Mouse (Mus musculus): ENCODE measurements around the gene Mlf2.

Mlf2 gene

GRCm38 (mm10) chr6:124913214-124913613 is 18.0 kb upstream of the Mlf2 start:
- no peak for DNase-seq

- no peak for DNase-seq
Measured at GRCm38 (mm10) chr6:124913721-124914285, 17.4 kb upstream of the Mlf2 start.

- DNase-seq = no peak
Measured at GRCm38 (mm10) chr6:124914511-124914910, 16.7 kb upstream of the Mlf2 start.

- peak; percentile 74 for DNase-seq
Measured at GRCm38 (mm10) chr6:124915160-124915941, 15.8 kb upstream of the Mlf2 start.

- peak; percentile 54 for DNase-seq
Measured at GRCm38 (mm10) chr6:124915942-124916694, 15.1 kb upstream of the Mlf2 start.

GRCm38 (mm10) chr6:124916695-124917517 is 14.3 kb upstream of the Mlf2 start:
- peak; percentile 89 for DNase-seq

GRCm38 (mm10) chr6:124917518-124918330 is 13.5 kb upstream of the Mlf2 start:
- DNase-seq = peak; percentile 97

GRCm38 (mm10) chr6:124918331-124918690 is 12.9 kb upstream of the Mlf2 start:
- DNase-seq = no peak

GRCm38 (mm10) chr6:124918890-124919627 is 12.1 kb upstream of the Mlf2 start:
- DNase-seq = no peak

- peak; percentile 98 for DNase-seq
Measured at GRCm38 (mm10) chr6:124919695-124920317, 11.4 kb upstream of the Mlf2 start, which contains the start of gene Ptms. Ptms (minus strand) TSS chr6:124920103.

- DNase-seq = no peak
Measured at GRCm38 (mm10) chr6:124920318-124921085, 10.7 kb upstream of the Mlf2 start.

GRCm38 (mm10) chr6:124921539-124921938 is 9.6 kb upstream of the Mlf2 start:
- DNase-seq = no peak

GRCm38 (mm10) chr6:124925173-124925793 is 5.9 kb upstream of the Mlf2 start:
- no peak for DNase-seq

GRCm38 (mm10) chr6:124925941-124926340 is 5.2 kb upstream of the Mlf2 start:
- DNase-seq = no peak

- no peak for DNase-seq
Measured at GRCm38 (mm10) chr6:124930231-124930630, 955 bp upstream of the Mlf2 start.

- peak; percentile 68 for DNase-seq
Measured at GRCm38 (mm10) chr6:124931525-124932313, 533 bp downstream of the Mlf2 start.

GRCm38 (mm10) chr6:124932314-124932695 is 1.1 kb downstream of the Mlf2 start:
- no peak for DNase-seq

- no peak for DNase-seq
Measured at GRCm38 (mm10) chr6:124933127-124933526, 1.9 kb downstream of the Mlf2 start.

- DNase-seq = no peak
Measured at GRCm38 (mm10) chr6:124934670-124935069, 3.5 kb downstream of the Mlf2 start.

Data from retina, postnatal 1 day (tissue).